In the genomic region with DNA sequence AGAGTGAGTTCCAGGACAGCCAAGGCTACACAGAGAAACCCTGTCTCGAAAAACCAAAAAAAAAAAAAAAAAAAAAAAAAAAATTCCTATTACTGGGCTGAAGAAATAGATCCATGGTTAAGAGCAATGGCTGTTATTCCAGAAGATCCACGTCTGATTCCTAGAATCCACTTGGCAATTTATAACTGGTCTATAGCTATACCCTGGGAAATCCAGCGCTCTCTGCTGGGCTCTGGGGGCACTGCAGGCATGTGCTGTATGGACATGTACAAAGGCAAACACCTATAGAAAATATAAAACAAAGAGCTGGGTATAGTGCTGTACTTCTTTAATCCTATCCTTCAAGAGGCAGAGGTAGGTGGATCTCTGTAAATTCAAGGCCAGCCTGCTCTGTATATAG, we compare ENCODE assay signal across 9 mouse cellular contexts. TPM values are rescaled to one million over a fixed set of nuclear protein-coding genes. Genes with fewer than 3 reads are reported as not detected.
DNase-seq lines count a peak whose midpoint lies in the region; ATAC-seq and TF ChIP-seq lines count a peak whose summit lies in the region.
"Had no signal": no experiment of that assay in that cellular context is flagged by ENCODE, and none has a peak within 500 bp of the region (broad histone marks: within the 10 kb centered on the region; RNA-seq: fewer than 3 reads in every experiment).

No protein-coding gene starts in this region.

- no peaks in the 10 kb centered on the region for H3K9me3 ChIP-seq in midbrain, postnatal 0 days (ENCODE audit: low read length)
- no peaks in the 10 kb centered on the region for H3K9me3 ChIP-seq in midbrain, embryonic 11.5 days (ENCODE audit: control insufficient read depth, low read length)
- no peaks in the 10 kb centered on the region for H3K9me3 ChIP-seq in forebrain, embryonic 12.5 days
- H3K9me3 ChIP-seq: megakaryocyte, embryonic 14.5 days had no signal

- no peak for ATAC-seq in midbrain, postnatal 0 days (ENCODE audit: low FRiP score)
- ATAC-seq in midbrain, embryonic 11.5 days (ENCODE audit: low FRiP score), result no peak
- ATAC-seq in forebrain, embryonic 12.5 days (ENCODE audit: low FRiP score), result no peak

- peaks cover 3% of the 10 kb centered on the region; the same call in 1 of the 2 replicates for H3K36me3 ChIP-seq in midbrain, postnatal 0 days (ENCODE audit: insufficient read depth, low read length)
- H3K36me3 ChIP-seq in midbrain, embryonic 11.5 days (ENCODE audit: control insufficient read depth, insufficient read depth, low read length), result peaks cover 3% of the 10 kb centered on the region; the same call in 1 of the 2 replicates
- peaks cover 41% of the 10 kb centered on the region for H3K36me3 ChIP-seq in forebrain, embryonic 12.5 days (replicated peaks)

- no peak overlapping the region for H3K27ac ChIP-seq in midbrain, postnatal 0 days (ENCODE audit: low read depth, low read length)
- no peak overlapping the region for H3K27ac ChIP-seq in midbrain, embryonic 11.5 days (ENCODE audit: low read depth, low read length)
- H3K27ac ChIP-seq in forebrain, embryonic 12.5 days, result no peak overlapping the region

- H3K27me3 ChIP-seq in midbrain, postnatal 0 days (ENCODE audit: insufficient read depth, low read length), result no peaks in the 10 kb centered on the region
- no peaks in the 10 kb centered on the region for H3K27me3 ChIP-seq in midbrain, embryonic 11.5 days (ENCODE audit: control insufficient read depth, insufficient read depth, low read length)
- H3K27me3 ChIP-seq in forebrain, embryonic 12.5 days, result no peaks in the 10 kb centered on the region
- H3K27me3 ChIP-seq: megakaryocyte, embryonic 14.5 days had no signal

- no peak overlapping the region for H3K9ac ChIP-seq in midbrain, postnatal 0 days (replicated peaks; ENCODE audit: low read length, poor library complexity, severe bottlenecking)
- no peak overlapping the region for H3K9ac ChIP-seq in midbrain, embryonic 11.5 days (ENCODE audit: low read length)
- H3K9ac ChIP-seq in forebrain, embryonic 12.5 days, result no peak overlapping the region

- 80% methylated on average over 2 of the region's 3 CpGs for WGBS in midbrain, postnatal 0 days
- 82% methylated on average over 2 of the region's 3 CpGs for WGBS in midbrain, embryonic 11.5 days
- WGBS in forebrain, embryonic 12.5 days, result 84% methylated on average over 2 of the region's 3 CpGs

- no peak overlapping the region for H3K4me3 ChIP-seq in midbrain, postnatal 0 days (ENCODE audit: low read depth, low read length)
- H3K4me3 ChIP-seq in midbrain, embryonic 11.5 days (ENCODE audit: low read depth, low read length), result no peak overlapping the region
- H3K4me3 ChIP-seq in forebrain, embryonic 12.5 days (replicated peaks), result no peak overlapping the region
- H3K4me3 ChIP-seq: megakaryocyte, embryonic 14.5 days had no signal

- 0 out of 2 replicates have a peak, but pooled peaks have one; percentile 9 for TF ChIP-seq CTCF in midbrain, postnatal 0 days (IDR thresholded peaks at IDR 0.05)

- H3K4me2 ChIP-seq in midbrain, postnatal 0 days (ENCODE audit: low read depth, low read length, poor library complexity, severe bottlenecking), result no peak overlapping the region
- H3K4me2 ChIP-seq in midbrain, embryonic 11.5 days, result no peak overlapping the region
- H3K4me2 ChIP-seq in forebrain, embryonic 12.5 days, result no peak overlapping the region

- H3K4me1 ChIP-seq in midbrain, postnatal 0 days (ENCODE audit: insufficient read depth, low read length), result no peaks in the 10 kb centered on the region
- H3K4me1 ChIP-seq in midbrain, embryonic 11.5 days (ENCODE audit: control insufficient read depth, insufficient read depth, low read length), result no peaks in the 10 kb centered on the region
- H3K4me1 ChIP-seq in forebrain, embryonic 12.5 days, result no peaks in the 10 kb centered on the region

- no peak for DNase-seq in midbrain, postnatal 0 days (ENCODE audit: low spot score)
- no peak for DNase-seq in midbrain, embryonic 11.5 days (ENCODE audit: low spot score, missing footprints)
- DNase-seq in ZHBTc4 (ENCODE audit: low read depth, low spot score) (peak; percentile 84), adipocyte (ENCODE audit: low spot score) (no peak)
- DNase-seq in lung, postnatal 10 days, result peak; percentile 20
- peak; percentile 32 for DNase-seq in thymus, postnatal 0 days (ENCODE audit: low spot score)
- no peak for DNase-seq in testis, postnatal 10 days (ENCODE audit: low spot score)

RNA-seq across cellular contexts. Expression of a gene that starts 31.2 kb away (rescaled TPM):
- total RNA-seq in midbrain, postnatal 0 days (2014; rRNA removed), result 6.7 and 7.5 TPM in 2 replicates
- polyA plus RNA-seq in midbrain, postnatal 0 days (2015; fragmentation: Nextera tagmentation; extraction: Ambion mirVana), result 8.0 and 8.2 TPM in 2 replicates
- 15.4 and 15.9 TPM in 2 replicates for polyA plus RNA-seq in midbrain, embryonic 11.5 days (2014; fragmentation: Nextera tagmentation; extraction: Ambion mirVana)
- 6.8 and 7.6 TPM in 2 replicates for polyA plus RNA-seq in thymus, postnatal 0 days (2015; fragmentation: Nextera tagmentation; extraction: Ambion mirVana)
- 10.2 and 10.8 TPM in 2 replicates for polyA plus RNA-seq in forebrain, embryonic 12.5 days (2016; fragmentation: Nextera tagmentation; extraction: Ambion mirVana)

RNA-seq across cellular contexts. Expression of a gene that starts 31.2 kb away (rescaled TPM):
- 128 and 135 TPM in 2 replicates for total RNA-seq in midbrain, postnatal 0 days (2014; rRNA removed)
- polyA plus RNA-seq in midbrain, postnatal 0 days (2015; fragmentation: Nextera tagmentation; extraction: Ambion mirVana), result 131 and 152 TPM in 2 replicates
- polyA plus RNA-seq in midbrain, embryonic 11.5 days (2014; fragmentation: Nextera tagmentation; extraction: Ambion mirVana), result 176 and 183 TPM in 2 replicates
- polyA plus RNA-seq in thymus, postnatal 0 days (2015; fragmentation: Nextera tagmentation; extraction: Ambion mirVana), result 181 and 220 TPM in 2 replicates
- polyA plus RNA-seq in forebrain, embryonic 12.5 days (2016; fragmentation: Nextera tagmentation; extraction: Ambion mirVana), result 202 and 222 TPM in 2 replicates

Comparison
In these comparisons a context has a peak if more than half of its experiments do, and no peak if none do; other contexts are left out.
1. DNase-seq: peak in ZHBTc4 (single experiment), lung, postnatal 10 days (single experiment) and thymus, postnatal 0 days (single experiment); none in midbrain, postnatal 0 days (single experiment), midbrain, embryonic 11.5 days (single experiment), adipocyte (single experiment) and testis, postnatal 10 days (single experiment).